Mouse (Mus musculus) limb, embryonic 10.5 days (tissue): Measurements from ENCODE around the gene Gm8165. TPM values are rescaled to one million over a fixed set of nuclear protein-coding genes. Genes with fewer than 3 reads are reported as not detected.
"Not testable (repeated sequence)": the region's sequence is repeated elsewhere in the genome, so short reads cannot be mapped to it uniquely, and the experiment has no call there.

Experiments used
- DNase-seq: peaks from one replicate; pipeline ENCODE4 v3.0.0-alpha.2; 2017; ENCODE audit warnings: low spot score
- H3K27ac ChIP-seq: fragments of 300-500 bp; sonication (generic); 2 replicates; pipeline ENCODE4 v1.5.1; 2016; ENCODE audit warnings: mild to moderate bottlenecking
- H3K27me3 ChIP-seq: fragments of 300-500 bp; sonication (generic); 2 replicates; pipeline ENCODE4 v1.6.1; 2016; ENCODE audit warnings: low read depth, mild to moderate bottlenecking; ENCODE audit not compliant: poor library complexity, severe bottlenecking
- H3K36me3 ChIP-seq: fragments of 300-500 bp; sonication (generic); 2 replicates; pipeline ENCODE4 v1.6.1; 2016; ENCODE audit warnings: mild to moderate bottlenecking, moderate library complexity
- H3K4me1 ChIP-seq: fragments of 300-500 bp; sonication (generic); 2 replicates; pipeline ENCODE4 v1.6.1; 2016
- H3K4me3 ChIP-seq: fragments of 300-500 bp; sonication (generic); 2 replicates; pipeline ENCODE4 v1.5.1; 2016; ENCODE audit warnings: mild to moderate bottlenecking, moderate library complexity
- H3K9me3 ChIP-seq: fragments of 300-500 bp; sonication (generic); replicated peaks from 2 replicates; pipeline ENCODE4 v1.6.1; 2016; ENCODE audit warnings: mild to moderate bottlenecking
- WGBS: fragments of 180-500 bp; shearing (Covaris S2); methylation state at CpG from one replicate; pipeline ENCODE4 v1.1.7; 2016; 5-methylcytosine and 5-hydroxymethylcytosine counted together
- polyA plus RNA-seq: library from polyadenylated mRNA; unstranded; fragments of >200 nt; fragmentation: Nextera tagmentation; extraction: Ambion mirVana; gene quantifications from 2 replicates; pipeline ENCODE4 v1.2.1, GENCODE M21; 2016

Gm8165 gene
- polyA plus RNA-seq = not detected in 2 replicates

DNA sequence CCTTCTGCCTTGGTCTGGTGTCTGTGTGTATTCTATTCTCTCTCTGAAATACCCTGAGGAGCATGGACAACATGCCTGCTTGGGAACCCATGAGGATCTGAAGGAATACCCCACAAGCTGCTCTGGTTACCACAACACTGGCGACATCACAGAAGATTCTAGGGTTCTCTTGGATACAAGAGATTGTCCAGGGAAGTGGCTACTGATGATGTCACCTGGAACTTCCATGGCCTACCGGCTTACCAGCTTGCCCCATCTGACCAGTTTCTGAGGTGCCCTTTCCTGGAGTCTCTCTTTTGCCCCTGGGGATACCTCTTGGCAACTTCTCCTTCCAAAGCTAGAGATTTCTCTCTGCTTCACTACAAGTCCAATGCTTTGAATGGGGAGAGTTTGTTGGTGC is at the start of gene Gm8165:
Gene Gm8165, minus strand, starts transcription at position 101 of the 400 bp plus-strand sequence.
- WGBS = 83% methylated on average over 1 of the region's 2 CpGs
- not testable (repeated sequence) for DNase-seq, H3K36me3 ChIP-seq, H3K9me3 ChIP-seq, H3K4me1 ChIP-seq, H3K4me3 ChIP-seq, H3K27me3 ChIP-seq, H3K27ac ChIP-seq

DNA sequence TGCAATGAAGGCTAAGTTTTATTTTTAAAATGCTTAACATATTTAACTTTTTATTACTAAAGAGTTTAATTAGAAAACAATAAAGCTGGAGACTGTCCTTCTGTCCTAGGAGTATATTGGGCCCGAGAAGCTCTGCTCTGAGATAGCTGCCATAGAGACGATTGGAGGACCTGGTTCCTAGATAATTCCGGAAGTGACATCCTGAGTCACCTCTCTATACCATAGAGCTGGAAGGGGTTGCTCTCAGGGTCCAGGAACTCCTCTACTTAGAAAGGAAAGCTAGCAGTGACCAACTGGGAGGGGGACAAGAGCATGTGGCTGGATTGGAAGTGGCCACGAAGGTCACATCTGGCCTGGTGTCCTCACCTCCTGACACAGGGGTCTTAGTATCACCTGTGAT is 20.6 kb upstream of the Gm8165 start, which contains the start of gene Gm7324:
Gene Gm7324, plus strand, starts transcription at position 208 of the 400 bp plus-strand sequence.
- not testable (repeated sequence) for H3K27me3 ChIP-seq, H3K36me3 ChIP-seq, H3K27ac ChIP-seq, H3K9me3 ChIP-seq, DNase-seq, H3K4me3 ChIP-seq, H3K4me1 ChIP-seq
- 92% methylated on average over 4 of the region's 4 CpGs for WGBS

Other genes starting within 250 kb of the Gm8165 start
- gene Gm5799, start 133.6 kb downstream of the Gm8165 start, polyA plus RNA-seq = not detected in 2 replicates
- gene Gm17654, start 98.1 kb downstream of the Gm8165 start, polyA plus RNA-seq = not detected in 2 replicates
- gene Gm10375, start 69.2 kb downstream of the Gm8165 start, polyA plus RNA-seq = not detected in 2 replicates
- 1.5 and 1.7 TPM in 2 replicates for gene Gm7324, start 20.6 kb upstream of the Gm8165 start, polyA plus RNA-seq
- gene Gm16506, start 50.3 kb upstream of the Gm8165 start, polyA plus RNA-seq = not detected in 2 replicates
- gene Gm6526, start 70.7 kb upstream of the Gm8165 start, polyA plus RNA-seq = not detected in 2 replicates
- not detected in 2 replicates for gene Gm8180, start 107.5 kb upstream of the Gm8165 start, polyA plus RNA-seq
- gene Ear1, start 198.3 kb upstream of the Gm8165 start, polyA plus RNA-seq = not detected in 2 replicates
- not detected in 2 replicates for gene Ear10, start 246.4 kb upstream of the Gm8165 start, polyA plus RNA-seq
- 10.9 and 13.5 TPM in 2 replicates for gene Gm8113, start 248.2 kb upstream of the Gm8165 start, polyA plus RNA-seq